Mouse (Mus musculus) erythroblast, embryonic 14.5 days (primary cell): Measurements from ENCODE around the gene Radil.

ENCODE experiments used
- GATA1 ChIP-seq: IDR thresholded peaks from 2 replicates; pipeline ENCODE4 v1.6.1; 2012; ENCODE audit warnings: low read length, inconsistent platforms, mixed read lengths
- TAL1 ChIP-seq: IDR thresholded peaks from 3 replicates; pipeline ENCODE4 v1.6.1; 2012; ENCODE audit warnings: low read length, inconsistent platforms, mixed read lengths

- TF ChIP-seq TAL1 (no peak), GATA1 (no peak)
These were observed 45.0 kb downstream of the Radil start for GRCm38 (mm10) chr5:142505695-142506423.
